Mouse (Mus musculus) embryonic facial prominence, embryonic 14.5 days (tissue): Measurements from ENCODE around the gene Itga3. TPM values are rescaled to one million over a fixed set of nuclear protein-coding genes. Genes with fewer than 3 reads are reported as not detected.
A peak's percentile ranks its signal among the peaks of the same experiment; 100 is the strongest.
"Not testable (repeated sequence)": the region's sequence is repeated elsewhere in the genome, so short reads cannot be mapped to it uniquely, and the experiment has no call there.

ENCODE experiments used
- ATAC-seq: fragments of 200-750 bp; cut with Nextera tagmentation; 2 replicates; pipeline ENCODE4 v1.8.0; 2017; ENCODE audit warnings: low read depth, moderate number of reproducible peaks, moderate TSS enrichment
- DNase-seq: peaks from one replicate; pipeline ENCODE4 v3.0.0-alpha.2; 2015; ENCODE audit warnings: low spot score
- H3K27ac ChIP-seq: fragments of 300-500 bp; sonication (generic); replicated peaks from 2 replicates; pipeline ENCODE4 v1.5.1; 2014; ENCODE audit warnings: low read depth, mild to moderate bottlenecking, low read length, moderate library complexity
- H3K27me3 ChIP-seq: fragments of 300-500 bp; sonication (generic); replicated peaks from 2 replicates; pipeline ENCODE4 v1.6.1; 2014; ENCODE audit warnings: low read length; ENCODE audit not compliant: control insufficient read depth, insufficient read depth
- H3K36me3 ChIP-seq: fragments of 300-500 bp; sonication (generic); 2 replicates; pipeline ENCODE4 v1.6.1; 2014; ENCODE audit warnings: low read length, mixed read lengths; ENCODE audit not compliant: control insufficient read depth, insufficient read depth
- H3K4me1 ChIP-seq: fragments of 300-500 bp; sonication (generic); 2 replicates; pipeline ENCODE4 v1.6.1; 2014; ENCODE audit warnings: antibody characterized with exemption, low read length; ENCODE audit not compliant: control insufficient read depth, insufficient read depth
- H3K4me2 ChIP-seq: fragments of 300-500 bp; sonication (generic); 2 replicates; pipeline ENCODE4 v1.6.1; 2014; ENCODE audit warnings: low read depth, mild to moderate bottlenecking, low read length, moderate library complexity, mixed read lengths
- H3K4me3 ChIP-seq: fragments of 300-500 bp; sonication (generic); 2 replicates; pipeline ENCODE4 v1.5.1; 2014; ENCODE audit warnings: low read depth, mild to moderate bottlenecking, low read length
- H3K9ac ChIP-seq: fragments of 300-500 bp; sonication (generic); 2 replicates; pipeline ENCODE4 v1.6.1; 2014; ENCODE audit warnings: low read depth, mild to moderate bottlenecking, low read length, moderate library complexity, mixed read lengths
- H3K9me3 ChIP-seq: fragments of 300-500 bp; sonication (generic); 2 replicates; pipeline ENCODE4 v1.6.1; 2016; ENCODE audit warnings: low read length; ENCODE audit not compliant: control insufficient read depth
- WGBS: fragments of 180-500 bp; shearing (Covaris S2); extraction: QIAGEN DNeasy Blood & Tissue Kit; methylation state at CpG from one replicate; pipeline ENCODE4 v1.1.7; 2014; 5-methylcytosine and 5-hydroxymethylcytosine counted together
- polyA plus RNA-seq: library from polyadenylated mRNA; unstranded; fragments of >200 nt; fragmentation: Nextera tagmentation; extraction: Ambion mirVana; gene quantifications from 2 replicates; pipeline ENCODE4 v1.2.1, GENCODE M21; 2014

Gene Itga3
- polyA plus RNA-seq, 1 experiment from 2014 or later = 8.3 TPM

GRCm38 (mm10) chr11:95024439-95025184 is 52.0 kb downstream of the Itga3 start:
- Histone ChIP-seq H3K4me3 (no peak overlapping the region), H3K36me3 (peaks cover 68% of the 10 kb centered on the region), H3K4me1 (no peaks in the 10 kb centered on the region), H3K27me3 (no peaks in the 10 kb centered on the region), H3K4me2 (no peak overlapping the region), H3K9ac (no peak overlapping the region), H3K9me3 (no peaks in the 10 kb centered on the region), H3K27ac (no peak overlapping the region)
- ATAC-seq (peak; percentile 19; the same call in 1 of the 2 replicates), DNase-seq (peak; percentile 68)
- WGBS = 72% methylated on average over 29 of the region's 29 CpGs

- Histone ChIP-seq H3K9me3 (no peaks in the 10 kb centered on the region), H3K4me3 (no peak overlapping the region), H3K4me2 (no peak overlapping the region), H3K36me3 (peaks cover 76% of the 10 kb centered on the region), H3K4me1 (no peaks in the 10 kb centered on the region), H3K27me3 (no peaks in the 10 kb centered on the region), H3K9ac (no peak overlapping the region), H3K27ac (no peak overlapping the region)
- ATAC-seq (no peak), DNase-seq (no peak)
- WGBS = 95% methylated on average over 9 of the region's 9 CpGs
Measured at GRCm38 (mm10) chr11:95023481-95023880, 53.1 kb downstream of the Itga3 start.

GRCm38 (mm10) chr11:95022237-95022992 is 54.2 kb downstream of the Itga3 start:
- Histone ChIP-seq H3K9ac (no peak overlapping the region), H3K36me3 (peaks cover 77% of the 10 kb centered on the region), H3K4me3 (no peak overlapping the region), H3K4me1 (no peaks in the 10 kb centered on the region), H3K4me2 (no peak overlapping the region), H3K27ac (no peak overlapping the region), H3K9me3 (no peaks in the 10 kb centered on the region), H3K27me3 (no peaks in the 10 kb centered on the region)
- 79% methylated on average over 10 of the region's 10 CpGs for WGBS
- DNase-seq (no peak), ATAC-seq (no peak)

- WGBS = 64% methylated on average over 3 of the region's 3 CpGs
Measured at GRCm38 (mm10) chr11:95015484-95015883, 61.1 kb downstream of the Itga3 start.

GRCm38 (mm10) chr11:95012487-95012886 is 64.1 kb downstream of the Itga3 start:
- no peak for ATAC-seq
- Histone ChIP-seq H3K4me3 (no peak overlapping the region), H3K36me3 (peaks cover 18% of the 10 kb centered on the region; the same call in 1 of the 2 replicates), H3K4me2 (peak overlapping the region; percentile 69), H3K27me3 (no peaks in the 10 kb centered on the region), H3K4me1 (peaks cover 30% of the 10 kb centered on the region), H3K27ac (no peak overlapping the region), H3K9ac (peak overlapping the region; percentile 85; the same call in 1 of the 2 replicates), H3K9me3 (no peaks in the 10 kb centered on the region)
- DNase-seq = no peak
- 26% methylated on average over 3 of the region's 3 CpGs for WGBS

More at GRCm38 (mm10) chr11:95015484-95015883, 61.1 kb downstream of the Itga3 start:
- Histone ChIP-seq H3K4me2 (no peak overlapping the region), H3K36me3 (peaks cover 38% of the 10 kb centered on the region), H3K4me3 (no peak overlapping the region), H3K27ac (no peak overlapping the region), H3K27me3 (no peaks in the 10 kb centered on the region), H3K4me1 (peaks cover 17% of the 10 kb centered on the region), H3K9ac (no peak overlapping the region), H3K9me3 (no peaks in the 10 kb centered on the region)
- DNase-seq (no peak), ATAC-seq (no peak)

GRCm38 (mm10) chr11:95012075-95012474 is 64.5 kb downstream of the Itga3 start:
- ATAC-seq (no peak), DNase-seq (no peak)
- no peak overlapping the region for H3K27ac ChIP-seq
- peaks cover 34% of the 10 kb centered on the region for H3K4me1 ChIP-seq
- peak overlapping the region; percentile 81 for H3K4me3 ChIP-seq
- H3K36me3 ChIP-seq = peaks cover 14% of the 10 kb centered on the region; the same call in 1 of the 2 replicates
- WGBS = 61% methylated on average over 3 of the region's 3 CpGs
- H3K9me3 ChIP-seq = no peaks in the 10 kb centered on the region
- peak overlapping the region; percentile 69 for H3K4me2 ChIP-seq
- no peaks in the 10 kb centered on the region for H3K27me3 ChIP-seq
- H3K9ac ChIP-seq = peak overlapping the region; percentile 85; the same call in 1 of the 2 replicates

GRCm38 (mm10) chr11:95011416-95011815 is 65.2 kb downstream of the Itga3 start:
- Histone ChIP-seq H3K27me3 (no peaks in the 10 kb centered on the region), H3K36me3 (peaks cover 12% of the 10 kb centered on the region; the same call in 1 of the 2 replicates), H3K27ac (peak overlapping the region; percentile 8), H3K4me3 (peak overlapping the region; percentile 81), H3K4me2 (peak overlapping the region; percentile 69), H3K9ac (peak overlapping the region; percentile 85), H3K4me1 (peaks cover 37% of the 10 kb centered on the region), H3K9me3 (no peaks in the 10 kb centered on the region)
- ATAC-seq (no peak), DNase-seq (no peak)
- WGBS = 28% methylated on average over 1 of the region's 1 CpGs

GRCm38 (mm10) chr11:95010841-95011403 is 65.7 kb downstream of the Itga3 start:
- H3K27ac ChIP-seq = peak overlapping the region; percentile 93; the same call in 1 of the 2 replicates
- 15% methylated on average over 4 of the region's 4 CpGs for WGBS
- not testable (repeated sequence) for H3K36me3 ChIP-seq, ATAC-seq, H3K27me3 ChIP-seq, H3K9me3 ChIP-seq, DNase-seq
- H3K4me2 ChIP-seq = peak overlapping the region; percentile 69
- peak overlapping the region; percentile 85 for H3K9ac ChIP-seq
- H3K4me3 ChIP-seq = peak overlapping the region; percentile 81
- H3K4me1 ChIP-seq = peaks cover 41% of the 10 kb centered on the region
